Mouse (Mus musculus) olfactory bulb, adult 2 months (tissue): Measurements from ENCODE around the gene Bivm. TPM values are rescaled to one million over a fixed set of nuclear protein-coding genes. Genes with fewer than 3 reads are reported as not detected.

ENCODE experiments used
- H3K27ac ChIP-seq: fragments of 200-500 bp; 2 replicates; pipeline ENCODE4 v1.5.1; 2012; ENCODE audit warnings: low read depth, low read length; ENCODE audit not compliant: insufficient read depth
- H3K4me1 ChIP-seq: fragments of 200-500 bp; 2 replicates; pipeline ENCODE4 v1.6.1; 2012; ENCODE audit warnings: low read length; ENCODE audit not compliant: control insufficient read depth, insufficient read depth
- H3K4me3 ChIP-seq: fragments of 200-500 bp; 2 replicates; pipeline ENCODE4 v1.5.1; 2012; ENCODE audit warnings: mild to moderate bottlenecking, low read depth, low read length, moderate library complexity; ENCODE audit not compliant: insufficient read depth
- CTCF ChIP-seq: fragments of 200-500 bp; IDR thresholded peaks from 2 replicates; pipeline ENCODE4 v1.5.1; 2012; ENCODE audit warnings: low read depth, mild to moderate bottlenecking, low read length, moderate library complexity; ENCODE audit not compliant: insufficient read depth
- POLR2A ChIP-seq: fragments of 200-500 bp; IDR thresholded peaks from 2 replicates; pipeline ENCODE4 v1.6.1; 2012; ENCODE audit warnings: mild to moderate bottlenecking, low read depth, low read length, moderate library complexity; ENCODE audit not compliant: insufficient read depth
- WGBS: fragments of 180-500 bp; shearing (Covaris S2); methylation state at CpG from one replicate; pipeline ENCODE4 v1.1.7; 2018; 5-methylcytosine and 5-hydroxymethylcytosine counted together
- polyA plus RNA-seq: library from polyadenylated mRNA; stranded (reverse); fragments of >200 nt; gene quantifications from 2 replicates; pipeline ENCODE4 v1.2.4, GENCODE M21; 2012; ENCODE audit warnings: low replicate concordance; ENCODE audit not compliant: missing spikeins, insufficient read depth, insufficient read length

Gene Bivm
- not detected in 2 replicates for polyA plus RNA-seq

GRCm38 (mm10) chr1:44118239-44119054, at the start of gene Bivm, which contains the start of gene Kdelc1:
Gene Bivm (plus strand): TSS chr1:44118957.
Gene Kdelc1 (minus strand): TSS chr1:44118808.
- TF ChIP-seq POLR2A (no peak; the same call in 1 of the 2 replicates), CTCF (no peak)
- under 1% methylated on average over 39 of the region's 39 CpGs for WGBS
- Histone ChIP-seq H3K27ac (peak within 1 kb of the TSS; percentile 94), H3K4me1 (no peaks in the 10 kb centered on the region), H3K4me3 (peak within 1 kb of the TSS; percentile 93)

GRCm38 (mm10) chr1:44101448-44102225, 17.1 kb upstream of the Bivm start:
- no peak overlapping the region for H3K27ac ChIP-seq
- under 1% methylated on average over 55 of the region's 55 CpGs for WGBS
- H3K4me1 ChIP-seq, result 0 out of 2 replicates have a peak, but pooled peaks cover 3% of the 10 kb centered on the region
- H3K4me3 ChIP-seq, result peak overlapping the region; percentile 77
- TF ChIP-seq CTCF, result no peak

- WGBS, result under 1% methylated on average over 55 of the region's 55 CpGs
- TF ChIP-seq POLR2A (peak; percentile 50; the same call in 1 of the 2 replicates), CTCF (no peak)
- H3K4me3 ChIP-seq, result peak within 1 kb of the TSS; percentile 77
- H3K4me1 ChIP-seq, result 0 out of 2 replicates have a peak, but pooled peaks cover 3% of the 10 kb centered on the region
- no peak within 1 kb of the TSS for H3K27ac ChIP-seq
Measured at GRCm38 (mm10) chr1:44102259-44102717, 16.5 kb upstream of the Bivm start, which contains the start of gene Tex30. Gene Tex30 (minus strand): TSS chr1:44102441.

- H3K4me3 ChIP-seq, result no peak overlapping the region
- TF ChIP-seq POLR2A (no peak), CTCF (no peak)
- 0 out of 2 replicates have a peak, but pooled peaks cover 3% of the 10 kb centered on the region for H3K4me1 ChIP-seq
- WGBS, result 14% methylated on average over 5 of the region's 5 CpGs
- H3K27ac ChIP-seq, result no peak overlapping the region
Measured at GRCm38 (mm10) chr1:44102939-44103338, 15.8 kb upstream of the Bivm start.

GRCm38 (mm10) chr1:44117571-44117970, 1.2 kb upstream of the Bivm start:
- Histone ChIP-seq H3K4me1 (no peaks in the 10 kb centered on the region), H3K4me3 (no peak overlapping the region), H3K27ac (no peak overlapping the region)
- no peak for TF ChIP-seq POLR2A
- no peak for TF ChIP-seq CTCF

GRCm38 (mm10) chr1:44119201-44120073, 680 bp downstream of the Bivm start:
- Histone ChIP-seq H3K4me3 (peak overlapping the region; percentile 93), H3K4me1 (no peaks in the 10 kb centered on the region), H3K27ac (peak overlapping the region; percentile 94)
- TF ChIP-seq POLR2A (peak; percentile 54), CTCF (no peak)
- WGBS, result under 1% methylated on average over 42 of the region's 43 CpGs

GRCm38 (mm10) chr1:44120074-44120406, 1.3 kb downstream of the Bivm start:
- no peaks in the 10 kb centered on the region for H3K4me1 ChIP-seq
- H3K4me3 ChIP-seq, result peak overlapping the region; percentile 93
- H3K27ac ChIP-seq, result peak overlapping the region; percentile 29
- TF ChIP-seq CTCF, result no peak; the same call in 1 of the 2 replicates
- TF ChIP-seq POLR2A, result no peak
- 4% methylated on average over 6 of the region's 6 CpGs for WGBS

GRCm38 (mm10) chr1:44122256-44122655, 3.5 kb downstream of the Bivm start:
- WGBS, result 86% methylated on average over 3 of the region's 3 CpGs
- Histone ChIP-seq H3K27ac (no peak overlapping the region), H3K4me1 (no peaks in the 10 kb centered on the region), H3K4me3 (no peak overlapping the region)
- TF ChIP-seq CTCF (no peak), POLR2A (no peak)
